Mouse (Mus musculus) midbrain, embryonic 11.5 days (tissue): ENCODE measurements around the gene Dusp15. TPM values are rescaled to one million over a fixed set of nuclear protein-coding genes. Genes with fewer than 3 reads are reported as not detected.
A peak's percentile ranks its signal among the peaks of the same experiment; 100 is the strongest.

Experiments
- ATAC-seq: fragments of 200-750 bp; cut with Nextera tagmentation; 2 replicates; pipeline ENCODE4 v1.8.0; 2017; ENCODE audit warnings: moderate TSS enrichment, moderate library complexity; ENCODE audit not compliant: low FRiP score
- DNase-seq: peaks from one replicate; pipeline ENCODE4 v3.0.0; 2015; ENCODE audit warnings: low spot score; ENCODE audit errors: missing footprints
- H3K27ac ChIP-seq: fragments of 300-500 bp; sonication (generic); 2 replicates; pipeline ENCODE4 v1.5.1; 2014; ENCODE audit warnings: low read depth, low read length
- H3K27me3 ChIP-seq: fragments of 300-500 bp; sonication (generic); 2 replicates; pipeline ENCODE4 v1.6.1; 2014; ENCODE audit warnings: mild to moderate bottlenecking, low read length, moderate library complexity, mixed read lengths; ENCODE audit not compliant: control insufficient read depth, insufficient read depth
- H3K36me3 ChIP-seq: fragments of 300-500 bp; sonication (generic); 2 replicates; pipeline ENCODE4 v1.6.1; 2014; ENCODE audit warnings: mild to moderate bottlenecking, low read length, moderate library complexity, mixed read lengths; ENCODE audit not compliant: control insufficient read depth, insufficient read depth
- H3K4me1 ChIP-seq: fragments of 300-500 bp; sonication (generic); 2 replicates; pipeline ENCODE4 v1.6.1; 2014; ENCODE audit warnings: low read length; ENCODE audit not compliant: control insufficient read depth, insufficient read depth
- H3K4me2 ChIP-seq: fragments of 300-500 bp; sonication (generic); 2 replicates; pipeline ENCODE4 v1.6.1; 2014; ENCODE audit warnings: mild to moderate bottlenecking, moderate library complexity
- H3K4me3 ChIP-seq: fragments of 300-500 bp; sonication (generic); 2 replicates; pipeline ENCODE4 v1.5.1; 2014; ENCODE audit warnings: low read depth, low read length
- H3K9ac ChIP-seq: fragments of 300-500 bp; sonication (generic); 2 replicates; pipeline ENCODE4 v1.6.1; 2014; ENCODE audit warnings: low read length
- H3K9me3 ChIP-seq: fragments of 300-500 bp; sonication (generic); 2 replicates; pipeline ENCODE4 v1.6.1; 2016; ENCODE audit warnings: low read length; ENCODE audit not compliant: control insufficient read depth
- WGBS: fragments of 180-500 bp; shearing (Covaris S2); extraction: QIAGEN DNeasy Blood & Tissue Kit; methylation state at CpG from one replicate; pipeline ENCODE4 v1.1.7; 2014; 5-methylcytosine and 5-hydroxymethylcytosine counted together
- polyA plus RNA-seq: library from polyadenylated mRNA; unstranded; fragments of >200 nt; fragmentation: Nextera tagmentation; extraction: Ambion mirVana; gene quantifications from 2 replicates; pipeline ENCODE4 v1.2.1, GENCODE M21; 2014

Gene Dusp15
- 0.46 and 0.89 TPM in 2 replicates for polyA plus RNA-seq

DNA sequence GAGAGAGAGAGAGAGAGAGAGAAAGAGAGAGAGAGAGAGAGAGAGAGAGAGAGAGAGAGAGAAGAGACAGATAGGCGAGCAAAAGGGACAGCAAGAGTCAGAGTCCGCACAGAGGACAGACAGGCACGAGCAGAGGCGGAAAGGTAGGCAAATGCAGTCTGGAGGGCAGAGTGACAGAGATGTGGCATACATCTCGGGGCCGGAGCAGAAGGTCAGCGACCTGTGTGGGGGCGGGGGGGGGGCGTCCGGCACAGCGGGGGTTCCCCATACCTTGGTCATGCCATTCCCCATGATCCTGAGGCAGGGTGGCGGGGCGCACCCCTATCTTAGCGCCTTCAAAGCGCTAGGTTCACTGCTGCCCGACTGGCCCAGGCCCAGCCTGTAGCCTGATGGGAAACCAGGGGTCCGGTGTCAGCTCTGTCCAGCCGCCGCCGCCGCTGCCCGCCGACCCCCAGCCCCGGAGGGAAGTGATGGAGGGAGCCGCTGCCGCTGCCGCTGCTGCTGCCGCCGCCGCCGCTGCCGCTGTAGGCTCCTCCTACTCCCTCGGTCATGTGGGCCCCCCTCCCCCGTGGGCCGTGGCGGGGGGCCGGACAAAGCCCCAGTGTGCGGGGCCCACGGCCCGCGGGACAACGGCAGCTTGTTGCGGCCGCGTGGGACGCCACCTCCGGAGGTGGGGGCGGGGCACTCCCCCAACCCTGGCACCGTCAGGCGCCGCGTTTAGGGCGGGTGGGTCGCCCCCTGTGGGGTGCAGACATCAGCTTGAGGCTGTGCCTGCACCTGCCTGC is at the start of gene Dusp15:
TSS of gene Dusp15 (minus strand) at position 634 of the 785 bp plus-strand sequence.
- Histone ChIP-seq H3K4me2 (peak within 1 kb of the TSS; percentile 92), H3K4me3 (peak within 1 kb of the TSS; percentile 73), H3K4me1 (peaks cover 6% of the 10 kb centered on the region; the same call in 1 of the 2 replicates), H3K27me3 (peaks cover 16% of the 10 kb centered on the region), H3K9me3 (no peaks in the 10 kb centered on the region), H3K9ac (peak within 1 kb of the TSS; percentile 76), H3K36me3 (no peaks in the 10 kb centered on the region), H3K27ac (no peak within 1 kb of the TSS)
- peak; percentile 79 for ATAC-seq
- peak; percentile 95 for DNase-seq
- 1% methylated on average over 50 of the region's 54 CpGs for WGBS

DNA sequence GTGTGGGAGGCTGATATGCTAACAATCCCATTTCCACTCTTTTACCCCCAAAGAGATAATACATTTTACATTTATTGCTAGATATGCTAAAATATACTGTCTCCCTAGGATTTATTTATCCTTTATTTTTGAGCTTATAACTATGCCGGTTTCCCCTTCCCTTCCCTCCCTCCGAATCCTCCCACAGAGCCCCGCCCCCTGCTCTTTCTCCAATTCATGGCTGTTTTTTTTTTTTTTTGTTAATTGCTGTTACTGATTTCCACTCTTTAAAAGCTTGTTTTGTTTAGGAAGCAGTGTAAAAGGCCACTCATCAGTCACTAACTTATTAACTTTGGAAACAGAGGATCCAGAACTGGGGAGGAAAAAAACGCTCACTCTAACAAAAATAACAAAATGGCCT is 45.5 kb upstream of the Dusp15 start:
- Histone ChIP-seq H3K4me3 (no peak overlapping the region), H3K9ac (no peak overlapping the region), H3K27ac (no peak overlapping the region), H3K27me3 (no peaks in the 10 kb centered on the region), H3K36me3 (no peaks in the 10 kb centered on the region), H3K9me3 (no peaks in the 10 kb centered on the region), H3K4me2 (no peak overlapping the region), H3K4me1 (no peaks in the 10 kb centered on the region)
- ATAC-seq (no peak), DNase-seq (peak; percentile 64)
- 76% methylated on average over 4 of the region's 4 CpGs for WGBS

DNA sequence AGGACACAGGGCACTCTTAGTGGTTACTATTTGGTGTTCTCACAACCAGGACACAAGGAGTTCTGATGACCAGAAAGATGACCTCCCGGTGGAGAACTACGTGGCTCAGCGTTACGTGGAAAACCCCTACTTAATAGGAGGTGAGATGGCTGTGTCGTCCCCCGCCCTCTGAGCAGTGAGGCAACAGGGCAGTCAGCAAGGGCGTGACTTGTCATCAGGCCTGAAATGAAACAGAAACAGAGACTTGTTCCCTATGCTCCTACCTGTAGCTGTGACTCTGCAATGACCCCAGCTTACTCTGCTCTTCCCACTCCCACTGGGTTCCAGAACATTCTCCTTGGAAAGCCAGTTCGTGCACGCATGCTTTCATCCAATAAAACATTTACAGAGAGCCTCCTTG is 40.0 kb upstream of the Dusp15 start:
- Histone ChIP-seq H3K4me2 (no peak overlapping the region), H3K9ac (no peak overlapping the region), H3K4me3 (no peak overlapping the region), H3K27ac (no peak overlapping the region), H3K4me1 (no peaks in the 10 kb centered on the region), H3K9me3 (no peaks in the 10 kb centered on the region), H3K27me3 (no peaks in the 10 kb centered on the region), H3K36me3 (no peaks in the 10 kb centered on the region)
- peak; percentile 26 for DNase-seq
- 89% methylated on average over 9 of the region's 9 CpGs for WGBS
- ATAC-seq: no peak

DNA sequence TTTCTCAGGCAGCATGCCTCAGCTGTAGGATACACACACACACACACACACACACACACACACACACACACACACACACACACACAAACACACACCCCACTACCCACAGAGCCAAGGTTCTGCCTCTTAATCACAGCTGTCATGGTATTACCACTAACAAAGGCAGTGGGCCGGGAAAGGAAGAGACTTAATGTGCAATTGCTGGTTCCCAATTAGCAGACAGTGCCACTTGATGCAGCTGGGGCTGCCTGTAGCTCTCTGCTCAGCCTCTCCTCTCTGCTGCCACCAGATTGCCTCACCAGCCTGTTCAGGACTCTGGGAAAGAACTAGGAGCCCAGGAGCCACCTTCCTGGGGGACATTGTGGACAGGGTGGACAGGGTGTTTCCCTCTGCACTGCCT is 34.1 kb upstream of the Dusp15 start:
- H3K9me3 ChIP-seq: no peaks in the 10 kb centered on the region
- no peak for ATAC-seq
- no peak overlapping the region for H3K4me2 ChIP-seq
- no peak overlapping the region for H3K27ac ChIP-seq
- H3K4me1 ChIP-seq: no peaks in the 10 kb centered on the region
- no peaks in the 10 kb centered on the region for H3K36me3 ChIP-seq
- DNase-seq: no peak
- no peak overlapping the region for H3K4me3 ChIP-seq
- no peak overlapping the region for H3K9ac ChIP-seq
- WGBS: 24% methylated on average over 1 of the region's 1 CpGs
- H3K27me3 ChIP-seq: no peaks in the 10 kb centered on the region

DNA sequence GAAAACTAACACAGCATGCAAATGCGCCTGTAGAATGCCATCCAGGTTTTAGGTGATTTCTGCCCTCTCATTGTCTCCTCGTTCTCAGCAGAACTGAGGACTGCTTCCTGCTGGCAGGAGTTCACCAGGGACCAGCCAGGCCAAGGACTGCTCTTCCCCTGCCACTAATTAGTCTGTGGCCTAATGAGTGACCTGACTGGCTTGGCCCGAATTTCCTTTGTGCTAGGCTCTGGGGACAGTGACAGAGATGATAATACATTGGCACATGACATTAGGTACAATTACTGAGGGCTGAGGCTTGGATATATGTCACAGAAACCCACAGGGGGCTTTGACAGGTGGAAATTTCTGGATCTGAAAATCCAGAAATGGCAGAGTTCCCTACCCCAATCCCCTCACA is 25.5 kb upstream of the Dusp15 start:
- Histone ChIP-seq H3K27ac (no peak overlapping the region), H3K9ac (no peak overlapping the region), H3K4me3 (no peak overlapping the region), H3K4me1 (no peaks in the 10 kb centered on the region), H3K36me3 (no peaks in the 10 kb centered on the region), H3K4me2 (no peak overlapping the region), H3K9me3 (no peaks in the 10 kb centered on the region), H3K27me3 (no peaks in the 10 kb centered on the region)
- WGBS: 67% methylated on average over 3 of the region's 3 CpGs
- no peak for DNase-seq
- ATAC-seq: no peak

DNA sequence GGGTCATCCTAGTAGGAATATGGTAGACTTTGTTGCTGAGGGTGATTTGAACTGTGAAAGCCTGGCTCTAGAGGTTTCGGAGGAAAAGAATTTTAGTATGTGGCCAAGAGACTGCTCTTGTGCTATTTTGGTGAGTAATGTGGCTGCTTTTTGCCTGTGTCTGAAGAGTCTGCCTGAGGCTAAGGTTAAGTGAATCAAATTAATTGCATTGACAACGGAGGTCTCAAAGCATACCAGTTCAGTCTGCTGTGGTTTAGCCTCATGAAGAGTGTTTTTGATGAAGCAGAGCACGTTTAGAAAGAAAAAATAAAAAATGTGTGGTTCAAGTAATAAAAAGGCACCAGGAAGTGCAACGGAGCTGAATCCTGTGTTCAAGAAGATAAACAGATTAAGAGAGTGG is 14.1 kb upstream of the Dusp15 start:
- DNase-seq (no peak), ATAC-seq (no peak)
- 75% methylated on average over 4 of the region's 4 CpGs for WGBS
- Histone ChIP-seq H3K27me3 (no peaks in the 10 kb centered on the region), H3K36me3 (no peaks in the 10 kb centered on the region), H3K4me1 (no peaks in the 10 kb centered on the region), H3K9ac (no peak overlapping the region), H3K27ac (no peak overlapping the region), H3K9me3 (no peaks in the 10 kb centered on the region), H3K4me2 (no peak overlapping the region), H3K4me3 (no peak overlapping the region)

DNA sequence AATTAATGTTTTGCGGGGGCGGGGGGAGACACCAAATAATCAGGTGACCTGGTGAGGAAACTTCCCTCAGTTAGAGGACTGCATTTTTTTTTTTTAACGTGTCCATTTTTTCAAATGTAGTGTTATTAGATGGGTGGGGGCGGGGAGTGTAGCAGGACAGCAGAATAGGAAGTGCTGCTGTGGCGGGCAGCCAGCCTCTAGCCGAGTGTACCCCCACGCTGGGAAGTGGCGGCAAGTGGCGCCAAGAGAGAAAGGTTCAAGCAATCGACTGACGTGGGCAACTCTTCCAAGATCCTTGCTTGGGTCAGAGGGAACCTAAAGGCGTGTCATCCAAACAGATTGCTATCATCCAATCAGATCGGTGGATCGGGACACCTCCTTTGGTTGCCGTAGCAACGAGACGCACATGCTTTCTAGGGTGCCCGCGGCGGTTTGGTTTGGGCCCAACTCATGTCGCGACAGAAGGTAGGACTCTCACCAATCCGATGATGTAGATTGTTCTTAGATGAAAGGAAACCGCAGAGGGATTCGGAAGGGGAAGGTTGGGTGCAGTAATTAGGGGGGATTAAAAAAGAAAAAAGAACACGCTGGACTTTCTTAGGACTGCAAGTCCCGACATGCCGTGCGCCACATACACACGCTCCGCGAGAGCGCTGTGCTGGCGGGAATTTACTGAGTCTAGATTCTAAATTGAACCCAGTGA is 10.7 kb upstream of the Dusp15 start, which contains the start of gene Ttll9:
TSS of gene Ttll9 (plus strand) at position 395 of the 703 bp plus-strand sequence.
- no peaks in the 10 kb centered on the region for H3K36me3 ChIP-seq
- no peaks in the 10 kb centered on the region for H3K9me3 ChIP-seq
- no peaks in the 10 kb centered on the region for H3K27me3 ChIP-seq
- H3K4me1 ChIP-seq: no peaks in the 10 kb centered on the region
- H3K9ac ChIP-seq: peak within 1 kb of the TSS; percentile 26; the same call in 1 of the 2 replicates
- DNase-seq: peak; percentile 98
- H3K4me3 ChIP-seq: peak within 1 kb of the TSS; percentile 42
- no peak within 1 kb of the TSS for H3K27ac ChIP-seq
- peak; percentile 95 for ATAC-seq
- WGBS: under 1% methylated on average over 34 of the region's 34 CpGs
- H3K4me2 ChIP-seq: peak within 1 kb of the TSS; percentile 65

DNA sequence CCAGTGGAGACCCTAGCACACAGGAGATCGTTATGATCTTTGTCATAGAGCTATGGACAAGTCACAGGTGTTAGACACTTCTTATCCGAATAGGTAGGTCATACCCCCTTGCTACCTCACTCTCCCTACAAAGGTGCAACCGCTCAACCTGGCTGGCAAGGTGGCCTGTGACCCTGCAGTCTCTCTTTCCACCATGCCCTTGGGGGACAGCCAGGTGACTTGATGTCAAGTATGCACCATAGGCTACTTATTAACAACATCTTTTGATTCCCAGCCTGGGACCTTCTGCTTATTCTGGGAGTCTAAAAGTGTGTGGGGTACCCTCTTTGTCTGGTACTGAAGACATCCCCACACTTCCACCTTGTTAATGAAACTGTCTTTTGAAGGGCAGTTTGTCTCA is 6.6 kb upstream of the Dusp15 start:
- DNase-seq (no peak), ATAC-seq (no peak)
- no peak overlapping the region for H3K4me3 ChIP-seq
- H3K4me1 ChIP-seq: no peaks in the 10 kb centered on the region
- no peaks in the 10 kb centered on the region for H3K36me3 ChIP-seq
- no peak overlapping the region for H3K4me2 ChIP-seq
- no peaks in the 10 kb centered on the region for H3K9me3 ChIP-seq
- no peak overlapping the region for H3K27ac ChIP-seq
- WGBS: 77% methylated on average over 3 of the region's 3 CpGs
- H3K27me3 ChIP-seq: no peaks in the 10 kb centered on the region
- H3K9ac ChIP-seq: no peak overlapping the region
